Mouse (Mus musculus): ENCODE results near the gene Nme7.

Gene Nme7

DNA sequence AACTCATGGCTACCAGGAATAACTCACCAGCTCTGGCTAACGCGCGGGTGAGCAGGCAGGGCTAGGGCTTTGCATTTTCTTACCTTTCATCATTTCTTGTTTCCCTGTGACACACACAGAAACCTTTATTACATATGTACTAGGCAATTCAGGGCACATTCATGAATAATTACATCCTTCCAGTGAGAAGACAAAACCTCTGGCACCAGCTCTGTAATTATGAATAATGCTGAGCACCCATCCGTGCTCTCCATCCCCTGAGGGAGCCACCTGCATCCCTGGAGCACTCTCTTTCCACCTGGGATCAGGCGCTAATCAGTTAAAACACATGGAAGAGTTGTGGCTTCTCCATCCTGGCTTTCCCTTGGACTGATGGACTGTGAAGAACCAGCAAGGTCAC lies at the start of gene Nme7:
Gene Nme7, plus strand, starts transcription at position 301 of the 400 bp plus-strand sequence.
- no peak for DNase-seq

DNA sequence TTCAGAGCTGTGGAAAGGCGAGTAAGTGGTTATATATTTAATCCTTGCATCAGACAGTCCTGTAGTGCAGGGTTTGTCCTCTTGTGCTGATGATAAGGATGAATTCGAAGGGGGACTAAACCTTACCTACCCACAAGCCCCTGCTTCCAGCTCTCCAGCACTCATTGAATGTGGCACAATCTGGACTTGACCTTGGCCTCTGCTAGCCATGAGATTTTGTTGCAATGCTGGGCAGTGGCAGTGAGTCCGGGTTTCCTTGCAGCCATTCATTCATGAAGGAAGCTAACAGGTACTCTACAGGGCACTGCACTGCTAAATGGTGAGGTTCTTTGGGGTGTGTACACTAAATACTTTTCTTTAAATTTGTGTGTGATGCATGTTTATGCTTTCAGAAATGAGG lies 49.1 kb upstream of the Nme7 start:
- DNase-seq: no peak

- no peak for DNase-seq
These were observed 43.5 kb upstream of the Nme7 start for GRCm38 (mm10) chr1:164260171-164261028.

DNA sequence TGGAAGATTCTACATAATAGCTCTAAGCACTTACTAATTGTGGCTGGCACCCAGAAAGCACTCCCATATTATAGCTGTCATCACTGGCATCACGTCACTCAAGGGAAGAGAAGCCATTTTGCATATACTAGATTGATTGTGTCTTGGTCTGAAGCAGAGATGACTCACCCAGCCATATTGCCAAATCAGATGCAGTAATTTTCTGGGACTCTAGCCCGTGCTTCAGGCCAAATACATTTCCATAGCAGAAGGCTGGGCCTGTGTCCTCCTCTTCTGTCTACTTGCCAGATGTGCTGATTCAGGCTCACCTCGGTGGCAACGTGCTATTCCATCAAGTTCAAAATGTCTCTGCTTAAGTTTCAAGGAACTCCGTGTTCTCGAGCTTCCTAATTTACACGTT lies 42.4 kb upstream of the Nme7 start:
- no peak for DNase-seq

- no peak for DNase-seq
These were observed 33.0 kb upstream of the Nme7 start for GRCm38 (mm10) chr1:164270941-164271340.

GRCm38 (mm10) chr1:164273659-164274058 lies 30.3 kb upstream of the Nme7 start:
- no peak for DNase-seq

DNA sequence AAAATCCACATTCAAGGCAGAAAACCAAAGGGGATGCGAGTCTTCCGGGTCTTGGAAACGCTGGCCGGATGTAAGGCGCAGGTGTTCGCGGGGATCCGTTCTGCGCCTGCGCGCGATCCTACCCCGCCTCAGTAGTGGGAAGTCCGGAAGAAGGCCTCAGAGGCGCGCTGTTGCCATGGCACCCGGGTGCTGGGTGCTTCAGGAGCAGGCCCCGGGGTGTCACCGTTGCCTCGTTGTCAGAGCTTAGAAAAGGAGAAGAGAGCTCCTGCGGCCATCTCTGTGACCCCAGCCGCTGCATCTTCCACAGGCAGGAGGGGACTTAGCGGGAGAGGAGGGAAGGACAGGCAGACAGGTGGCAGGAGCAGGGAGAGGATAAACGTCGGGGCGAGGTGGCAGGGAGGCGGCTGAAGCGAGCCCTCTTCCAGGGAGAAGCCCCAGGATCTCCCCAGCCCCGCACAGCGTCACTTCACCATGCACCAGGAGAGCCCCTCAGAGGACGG lies 28.4 kb upstream of the Nme7 start, which contains the start of gene Ccdc181:
Gene Ccdc181, plus strand, starts transcription at position 131 of the 500 bp plus-strand sequence.
- peak; percentile 95 to 96 for DNase-seq

- no peak for DNase-seq
These were observed 27.4 kb upstream of the Nme7 start for GRCm38 (mm10) chr1:164276552-164276951.

DNA sequence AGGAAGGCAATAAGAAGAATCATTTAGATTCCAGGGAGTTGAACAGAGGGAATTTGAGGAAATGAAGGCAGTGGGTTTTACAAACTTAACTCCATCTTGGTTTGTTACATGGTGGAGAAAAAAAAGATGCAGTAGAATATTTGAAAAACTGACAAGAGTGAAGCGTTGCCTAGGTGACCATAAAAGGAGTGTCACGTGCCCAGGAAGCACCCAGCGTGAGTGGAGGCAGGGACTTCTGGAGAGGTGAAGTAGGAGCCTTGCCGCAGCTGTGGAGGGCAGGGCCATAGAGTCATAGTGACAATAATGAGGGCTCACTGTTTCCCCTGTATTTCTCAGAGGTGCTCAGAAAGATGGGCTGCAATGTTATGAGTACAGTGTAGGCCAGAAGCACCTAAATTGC lies 24.6 kb upstream of the Nme7 start:
- DNase-seq: no peak

DNA sequence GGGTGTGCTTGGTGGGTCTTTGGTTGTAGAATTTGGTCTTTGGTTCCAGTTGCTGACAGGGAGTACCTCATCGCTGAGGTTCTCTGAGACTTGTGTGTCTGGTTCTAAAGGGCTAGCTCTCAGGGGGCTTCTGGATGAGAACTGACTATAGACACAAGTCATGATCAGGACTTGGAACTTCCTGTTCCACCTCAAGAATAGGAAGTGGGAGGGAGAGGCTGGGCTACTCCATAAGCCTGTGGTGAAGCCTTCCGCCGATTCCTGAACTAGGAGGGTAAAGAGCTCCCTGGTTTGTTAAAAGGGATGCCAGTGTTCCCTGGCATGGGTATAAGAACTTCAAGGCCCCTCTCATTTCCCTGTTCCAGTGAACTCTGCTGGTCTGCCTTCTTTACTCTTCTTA lies 19.9 kb upstream of the Nme7 start:
- no peak for DNase-seq

DNA sequence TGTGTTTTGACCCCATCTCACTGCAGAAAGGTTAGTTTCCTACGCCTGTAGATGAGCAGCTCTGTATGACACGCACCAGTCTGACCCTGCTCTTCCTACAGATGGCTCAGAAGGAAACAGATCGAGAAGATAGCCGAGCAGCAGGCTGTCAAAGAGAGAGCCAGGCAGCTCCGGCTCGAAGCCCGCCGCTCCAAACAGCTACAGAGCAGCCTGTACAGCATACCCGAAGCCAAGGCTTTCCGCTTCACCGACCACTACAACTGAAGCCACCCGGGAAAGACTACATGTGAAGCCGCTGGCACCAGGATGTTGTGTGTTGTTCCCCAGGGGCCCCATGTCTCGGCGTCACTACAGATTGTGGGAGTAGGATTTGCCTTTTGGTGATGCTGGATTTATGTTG lies 16.5 kb upstream of the Nme7 start:
- peak; percentile 89 to 90 for DNase-seq

- no peak for DNase-seq
These were observed 11.9 kb upstream of the Nme7 start for GRCm38 (mm10) chr1:164292040-164292439.

DNA sequence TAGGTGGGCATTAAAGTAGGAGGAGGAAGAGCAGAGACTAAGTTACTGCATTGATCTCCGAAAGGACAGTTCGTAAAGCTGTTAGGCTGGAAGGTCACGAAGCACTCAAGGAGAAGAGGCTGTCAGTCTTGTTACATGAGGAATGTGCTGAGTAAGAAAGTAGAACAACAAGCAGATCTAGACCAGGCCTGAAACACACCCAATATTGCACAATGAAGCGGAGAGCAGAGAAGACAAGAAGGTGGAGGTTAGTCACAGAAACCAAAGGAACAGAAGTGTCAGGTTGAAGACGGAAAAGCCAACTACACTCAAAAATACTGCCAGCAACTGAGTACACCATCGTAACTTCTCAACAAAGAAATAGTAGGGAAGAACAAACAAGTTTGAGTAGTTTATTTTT lies 9.8 kb upstream of the Nme7 start:
- no peak for DNase-seq

DNA sequence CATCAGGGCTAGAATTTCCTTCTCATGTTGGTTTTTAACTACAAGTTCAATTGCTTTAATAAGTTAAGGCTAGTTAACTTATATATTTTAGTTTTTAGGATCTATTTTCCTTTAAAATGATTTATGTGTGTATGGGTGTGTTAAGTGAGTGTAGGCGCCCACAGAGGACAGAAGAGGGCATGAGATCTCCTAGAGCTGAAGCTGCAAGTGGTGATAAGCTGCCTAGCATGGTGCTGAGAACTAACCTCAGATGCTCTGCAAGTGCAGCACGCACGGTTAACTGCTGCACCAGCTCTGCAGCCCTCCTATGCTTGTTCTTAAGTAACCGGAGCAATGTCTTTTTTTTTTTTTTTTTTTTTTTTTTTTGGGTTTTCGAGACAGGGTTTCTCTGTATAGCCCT lies 7.4 kb upstream of the Nme7 start:
- DNase-seq: no peak

- DNase-seq: no peak
These were observed 2.0 kb upstream of the Nme7 start for GRCm38 (mm10) chr1:164301949-164302348.

GRCm38 (mm10) chr1:164307124-164307751 lies 3.3 kb downstream of the Nme7 start, which contains the start of gene Blzf1:
TSS of gene Blzf1 (minus strand) at chr1:164307489.
- DNase-seq: peak; percentile 97 to 99

DNA sequence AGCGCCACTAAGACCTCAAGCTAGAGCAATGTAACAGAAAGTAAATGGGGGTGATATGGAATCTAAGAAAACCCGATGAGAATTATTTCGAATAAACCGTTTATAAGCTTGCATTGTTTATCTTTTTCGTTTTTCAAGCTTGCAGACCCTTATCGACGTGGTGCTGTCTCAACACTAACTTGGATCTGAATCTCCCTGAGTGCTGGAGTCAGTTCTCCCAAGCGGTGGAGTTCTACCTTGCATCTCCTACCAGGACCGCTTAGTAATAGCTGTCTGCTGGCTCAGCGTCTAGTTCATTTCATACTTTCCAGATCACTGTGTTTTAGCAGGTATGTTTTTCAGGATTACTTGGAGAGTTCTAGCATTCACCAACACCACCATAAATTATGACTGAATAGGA lies 4.0 kb downstream of the Nme7 start:
- no peak for DNase-seq

GRCm38 (mm10) chr1:164314085-164314484 lies 10.2 kb downstream of the Nme7 start:
- DNase-seq: no peak

- peak; percentile 33 to 71 for DNase-seq
These were observed 11.3 kb downstream of the Nme7 start for GRCm38 (mm10) chr1:164315266-164315665.

DNA sequence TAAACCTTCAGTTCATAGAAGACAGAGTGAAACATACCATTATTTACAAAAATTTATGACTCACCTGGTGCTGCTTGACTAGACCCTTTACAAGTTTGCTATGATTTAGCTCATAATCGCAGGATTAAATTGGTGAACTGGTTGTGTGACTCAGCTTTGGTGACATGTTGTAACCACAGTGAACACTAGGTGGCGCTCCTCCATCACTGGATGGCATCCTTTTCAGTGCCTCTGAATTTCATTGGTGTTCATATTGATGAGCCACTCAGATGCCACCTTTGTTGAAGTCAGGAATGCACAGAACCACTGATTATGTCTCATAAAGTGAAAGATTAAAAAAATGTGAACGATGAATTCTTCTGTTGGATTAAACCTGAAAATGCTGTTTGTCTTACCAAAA lies 12.8 kb downstream of the Nme7 start:
- peak; percentile 90 to 93 for DNase-seq

- DNase-seq: peak; percentile 30 to 36
These were observed 13.3 kb downstream of the Nme7 start for GRCm38 (mm10) chr1:164317261-164317660.

- no peak for DNase-seq
These were observed 14.6 kb downstream of the Nme7 start for GRCm38 (mm10) chr1:164318474-164318873.

- DNase-seq: no peak
These were observed 15.7 kb downstream of the Nme7 start for GRCm38 (mm10) chr1:164319542-164320140.

GRCm38 (mm10) chr1:164320731-164321130 lies 16.8 kb downstream of the Nme7 start:
- DNase-seq: peak in 1 of 2 experiments; percentile 13
